Mouse (Mus musculus) cortical plate, adult 2 months (tissue): Measurements from ENCODE around the gene Tkt. TPM values are rescaled to one million over a fixed set of nuclear protein-coding genes. Genes with fewer than 3 reads are reported as not detected.
A peak's percentile ranks its signal among the peaks of the same experiment; 100 is the strongest.
"Not testable (repeated sequence)": the region's sequence is repeated elsewhere in the genome, so short reads cannot be mapped to it uniquely, and the experiment has no call there.

Experiments
- H3K27ac ChIP-seq: fragments of 200-500 bp; 2 replicates; pipeline ENCODE4 v1.5.1; 2012; ENCODE audit warnings: low read length, control low read depth, inconsistent platforms; ENCODE audit not compliant: insufficient read depth
- H3K4me1 ChIP-seq: fragments of 200-500 bp; 2 replicates; pipeline ENCODE4 v1.6.1; 2011; ENCODE audit warnings: low read length; ENCODE audit not compliant: control insufficient read depth, insufficient read depth
- H3K4me3 ChIP-seq: fragments of 200-500 bp; 2 replicates; pipeline ENCODE4 v1.5.1; 2011; ENCODE audit warnings: mild to moderate bottlenecking, low read length, control low read depth; ENCODE audit not compliant: insufficient read depth
- CTCF ChIP-seq: fragments of 200-500 bp; IDR thresholded peaks from 2 replicates; pipeline ENCODE4 v1.5.1; 2011; ENCODE audit warnings: mild to moderate bottlenecking, control low read depth, low read length; ENCODE audit not compliant: insufficient read depth; ENCODE audit errors: extremely low read depth
- POLR2A ChIP-seq: fragments of 200-500 bp; IDR thresholded peaks from 2 replicates; pipeline ENCODE4 v1.6.1; 2011; ENCODE audit warnings: mild to moderate bottlenecking, low read length, control low read depth; ENCODE audit not compliant: insufficient read depth; ENCODE audit errors: extremely low read depth
- polyA plus RNA-seq: library from polyadenylated mRNA; depleted of rRNA; stranded (reverse); fragments of >200 nt; gene quantifications from 2 replicates; pipeline ENCODE4 v1.2.3, GENCODE M21; 2012

Tkt gene
- polyA plus RNA-seq, 1 experiment = 154 TPM

- H3K4me1 ChIP-seq = no peaks in the 10 kb centered on the region; the same call in 1 of the 2 replicates
- no peak overlapping the region for H3K4me3 ChIP-seq
- no peak for TF ChIP-seq POLR2A
- TF ChIP-seq CTCF = no peak
- H3K27ac ChIP-seq = no peak overlapping the region
Observed at GRCm38 (mm10) chr14:30530726-30531269, 17.4 kb upstream of the Tkt start.

DNA sequence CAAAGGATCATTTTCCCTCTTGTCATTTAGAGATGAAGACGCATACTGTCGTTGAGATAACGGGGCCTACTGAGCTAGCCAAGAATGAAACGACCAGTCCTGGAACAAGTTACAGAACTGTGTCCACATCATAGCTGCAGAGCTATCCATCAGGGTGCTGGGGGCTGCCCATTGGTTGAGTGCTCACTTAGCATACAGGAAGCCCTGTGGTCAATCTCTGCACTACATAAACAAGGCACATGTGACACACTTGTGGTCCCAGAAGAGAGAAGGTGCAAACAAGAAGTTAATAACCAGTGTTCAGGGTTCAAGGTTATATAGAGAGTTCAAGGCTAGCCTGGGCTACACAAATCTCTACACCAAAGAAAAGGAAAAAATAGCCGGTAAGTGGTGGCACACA, 16.7 kb upstream of the Tkt start:
- Histone ChIP-seq H3K27ac (no peak overlapping the region), H3K4me1 (no peaks in the 10 kb centered on the region; the same call in 1 of the 2 replicates), H3K4me3 (no peak overlapping the region)
- TF ChIP-seq CTCF = no peak
- TF ChIP-seq POLR2A = no peak

- TF ChIP-seq CTCF = no peak
- TF ChIP-seq POLR2A = no peak
- H3K4me3 ChIP-seq = no peak overlapping the region
- H3K4me1 ChIP-seq = no peaks in the 10 kb centered on the region; the same call in 1 of the 2 replicates
- H3K27ac ChIP-seq = no peak overlapping the region
Observed at GRCm38 (mm10) chr14:30531896-30532295, 16.3 kb upstream of the Tkt start.

DNA sequence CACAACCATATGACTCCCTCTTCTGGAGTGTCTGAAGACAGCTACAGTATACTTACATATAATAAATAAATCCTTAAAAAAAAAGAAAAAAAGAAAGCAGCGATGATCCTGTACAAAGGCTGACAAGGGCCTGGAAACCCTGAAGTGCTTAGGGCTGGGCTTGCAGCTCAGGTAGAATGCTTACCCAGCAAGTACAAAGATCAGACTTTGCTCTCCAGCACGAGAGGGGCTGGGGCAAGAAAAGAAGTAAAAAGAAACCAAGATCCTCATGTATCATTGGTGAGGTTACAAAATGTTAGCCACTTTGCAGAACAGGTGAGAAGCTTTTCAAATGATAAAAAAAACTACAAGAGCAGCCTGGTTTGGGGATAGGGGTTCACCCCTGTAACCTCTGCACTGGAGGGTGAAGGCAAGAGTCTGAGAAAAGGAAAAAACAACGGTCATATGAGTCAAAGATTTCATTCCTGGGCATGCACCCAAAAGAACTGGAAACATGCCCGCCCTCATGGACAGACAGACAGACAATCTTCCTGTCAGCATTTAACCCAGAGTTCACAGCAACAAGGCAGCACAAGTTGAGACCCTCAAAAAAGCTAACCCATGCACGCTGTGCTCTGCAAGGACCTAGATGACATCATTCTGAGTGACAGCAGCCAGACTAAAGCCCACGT, 14.2 kb upstream of the Tkt start:
- Histone ChIP-seq H3K4me1 (no peaks in the 10 kb centered on the region; the same call in 1 of the 2 replicates), H3K4me3 (no peak overlapping the region), H3K27ac (no peak overlapping the region)
- TF ChIP-seq CTCF (no peak), POLR2A (no peak)

- H3K4me3 ChIP-seq = no peak overlapping the region
- TF ChIP-seq CTCF (no peak), POLR2A (no peak)
- H3K4me1 ChIP-seq = no peaks in the 10 kb centered on the region
- 0 out of 2 replicates have a peak overlapping the region, but pooled peaks have one; percentile 56 for H3K27ac ChIP-seq
Observed at GRCm38 (mm10) chr14:30541541-30541940, 6.6 kb upstream of the Tkt start.

- H3K4me1 ChIP-seq, H3K27ac ChIP-seq, H3K4me3 ChIP-seq: not testable (repeated sequence)
Observed at GRCm38 (mm10) chr14:30543331-30543730, 4.8 kb upstream of the Tkt start.

DNA sequence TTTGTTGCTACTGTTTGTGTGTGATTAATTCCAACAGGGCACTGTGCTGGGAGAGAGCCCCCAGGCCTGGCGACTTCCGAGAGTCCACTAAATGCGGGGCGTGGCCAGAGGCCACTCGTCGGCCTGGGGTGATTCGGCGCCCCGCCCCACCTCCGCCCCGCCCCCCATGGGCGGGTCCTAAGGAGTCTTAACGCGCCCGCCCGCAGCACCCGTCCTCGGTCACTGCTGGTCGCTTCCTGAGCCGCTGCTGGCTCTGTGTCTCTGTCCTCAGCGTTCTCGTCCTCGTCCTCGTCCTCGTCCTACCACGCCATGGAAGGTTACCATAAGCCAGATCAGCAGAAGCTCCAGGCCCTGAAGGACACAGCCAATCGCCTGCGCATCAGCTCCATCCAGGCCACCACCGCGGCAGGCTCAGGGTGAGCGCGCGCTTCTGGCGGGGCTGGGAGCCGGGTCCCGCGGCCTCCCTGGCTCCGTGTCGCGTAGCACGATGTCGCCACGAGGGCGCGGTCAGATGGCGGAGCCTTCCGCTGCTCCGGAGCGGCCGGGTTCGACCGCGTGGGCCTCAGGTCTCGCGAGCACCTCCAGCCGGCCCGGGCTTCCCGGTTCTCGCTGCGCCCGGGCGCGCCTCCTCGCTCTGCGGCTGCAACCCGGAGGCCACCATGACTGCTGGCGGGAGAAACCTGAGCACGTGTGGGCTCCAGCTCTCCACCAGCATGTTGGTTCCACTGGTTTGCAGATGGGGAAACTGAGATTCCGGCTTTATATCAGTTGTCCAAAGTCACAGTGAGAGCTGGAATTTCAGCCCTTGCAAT, 1.0 kb downstream of the Tkt start:
- peak; percentile 95 for TF ChIP-seq POLR2A
- TF ChIP-seq CTCF = no peak
- Histone ChIP-seq H3K4me3 (peak overlapping the region; percentile 87), H3K4me1 (peaks cover 13% of the 10 kb centered on the region), H3K27ac (peak overlapping the region; percentile 93)

DNA sequence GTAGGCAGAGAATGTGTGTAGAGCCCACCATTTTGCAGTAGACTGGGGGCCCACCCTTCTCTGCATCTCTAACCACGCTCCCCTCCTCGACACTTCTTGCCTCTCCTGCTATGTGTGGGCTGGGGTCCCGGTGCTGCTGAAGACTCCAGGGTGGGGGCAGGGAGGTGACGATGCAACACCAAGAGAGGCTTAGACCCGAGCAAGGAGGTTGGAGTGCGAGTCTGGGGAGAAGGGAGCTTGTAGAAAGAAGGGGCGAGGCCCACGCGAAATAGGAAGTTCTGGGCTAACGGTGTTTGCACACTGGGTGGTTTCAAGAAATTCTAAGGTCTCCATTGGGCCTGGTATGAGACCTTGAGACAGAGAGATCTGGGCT, 1.6 kb downstream of the Tkt start:
- peaks cover 13% of the 10 kb centered on the region for H3K4me1 ChIP-seq
- peak overlapping the region; percentile 87 for H3K4me3 ChIP-seq
- no peak for TF ChIP-seq CTCF
- TF ChIP-seq POLR2A = no peak
- H3K27ac ChIP-seq = no peak overlapping the region; the same call in 1 of the 2 replicates

- no peak overlapping the region for H3K27ac ChIP-seq
- H3K4me3 ChIP-seq = peak overlapping the region; percentile 87
- TF ChIP-seq CTCF = no peak
- TF ChIP-seq POLR2A = no peak
Observed at GRCm38 (mm10) chr14:30550232-30551070, 2.3 kb downstream of the Tkt start.

GRCm38 (mm10) chr14:30551509-30551908, 3.4 kb downstream of the Tkt start:
- no peak overlapping the region for H3K27ac ChIP-seq
- TF ChIP-seq CTCF (no peak), POLR2A (no peak)
- H3K4me3 ChIP-seq = no peak overlapping the region

More at GRCm38 (mm10) chr14:30550232-30551070, 2.3 kb downstream of the Tkt start:
- peaks cover 13% of the 10 kb centered on the region for H3K4me1 ChIP-seq

More at GRCm38 (mm10) chr14:30551509-30551908, 3.4 kb downstream of the Tkt start:
- H3K4me1 ChIP-seq = peaks cover 13% of the 10 kb centered on the region
